Mouse (Mus musculus) kidney, embryonic 15.5 days (tissue): Measurements from ENCODE around the gene Vmn2r13. TPM values are rescaled to one million over a fixed set of nuclear protein-coding genes. Genes with fewer than 3 reads are reported as not detected.
"Not testable (repeated sequence)": the region's sequence is repeated elsewhere in the genome, so short reads cannot be mapped to it uniquely, and the experiment has no call there.

Experiments used
- ATAC-seq: fragments of 200-750 bp; cut with Nextera tagmentation; replicated peaks from 2 replicates; pipeline ENCODE4 v1.8.0; 2017; ENCODE audit warnings: moderate TSS enrichment; ENCODE audit not compliant: low FRiP score
- H3K27ac ChIP-seq: fragments of 300-500 bp; sonication (generic); 2 replicates; pipeline ENCODE4 v1.5.1; 2015; ENCODE audit warnings: mild to moderate bottlenecking, inconsistent platforms
- H3K27me3 ChIP-seq: fragments of 300-500 bp; sonication (generic); 2 replicates; pipeline ENCODE4 v1.6.1; 2015; ENCODE audit warnings: inconsistent platforms
- H3K36me3 ChIP-seq: fragments of 300-500 bp; sonication (generic); 2 replicates; pipeline ENCODE4 v1.6.1; 2015; ENCODE audit warnings: inconsistent platforms
- H3K4me1 ChIP-seq: fragments of 300-500 bp; sonication (generic); 2 replicates; pipeline ENCODE4 v1.6.1; 2015; ENCODE audit warnings: inconsistent platforms
- H3K4me2 ChIP-seq: fragments of 300-500 bp; sonication (generic); 2 replicates; pipeline ENCODE4 v1.6.1; 2015; ENCODE audit warnings: moderate library complexity, mild to moderate bottlenecking, inconsistent platforms
- H3K4me3 ChIP-seq: fragments of 300-500 bp; sonication (generic); replicated peaks from 2 replicates; pipeline ENCODE4 v1.5.1; 2015; ENCODE audit warnings: mild to moderate bottlenecking, inconsistent platforms
- H3K9ac ChIP-seq: fragments of 300-500 bp; sonication (generic); 2 replicates; pipeline ENCODE4 v1.6.1; 2015; ENCODE audit warnings: mild to moderate bottlenecking, inconsistent platforms
- H3K9me3 ChIP-seq: fragments of 300-500 bp; sonication (generic); replicated peaks from 2 replicates; pipeline ENCODE4 v1.6.1; 2016; ENCODE audit warnings: inconsistent platforms
- WGBS: fragments of 180-500 bp; shearing (Covaris S2); methylation state at CpG from one replicate; pipeline ENCODE4 v1.1.7; 2015; ENCODE audit warnings: mixed read lengths; 5-methylcytosine and 5-hydroxymethylcytosine counted together
- polyA plus RNA-seq: library from polyadenylated mRNA; unstranded; fragments of >200 nt; fragmentation: Nextera tagmentation; extraction: Ambion mirVana; gene quantifications from 2 replicates; pipeline ENCODE4 v1.2.1, GENCODE M21; 2015

The Vmn2r13 gene
- polyA plus RNA-seq, result not detected in 2 replicates

DNA sequence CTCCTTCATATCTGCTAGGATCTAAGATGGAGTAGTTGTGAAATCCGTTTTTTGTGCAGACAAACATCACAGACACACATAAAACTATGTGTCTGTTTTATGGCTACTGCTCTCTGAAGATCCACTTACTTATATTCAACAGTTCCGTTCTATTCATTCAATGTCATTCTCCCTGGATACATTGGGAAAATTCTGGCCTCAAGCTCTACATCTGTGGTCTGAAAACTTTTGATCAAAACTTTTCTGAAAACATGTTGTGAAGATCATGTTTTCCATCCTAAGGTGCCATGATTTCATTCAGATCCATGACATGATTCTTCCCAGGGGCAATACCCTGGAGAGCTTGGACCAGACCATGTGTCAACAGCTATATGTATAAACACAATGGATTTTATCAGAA, at the start of gene Vmn2r13:
Vmn2r13 (minus strand) TSS at position 101 of the 400 bp plus-strand sequence.
- H3K4me2 ChIP-seq, H3K9ac ChIP-seq, H3K4me3 ChIP-seq, ATAC-seq, H3K27me3 ChIP-seq, H3K36me3 ChIP-seq, H3K9me3 ChIP-seq, H3K4me1 ChIP-seq, H3K27ac ChIP-seq: not testable (repeated sequence)
- 57% methylated on average over 2 of the region's 2 CpGs for WGBS

GRCm38 (mm10) chr5:109224608-109225007, 32.6 kb upstream of the Vmn2r13 start, which contains the start of gene Vmn2r14:
Gene Vmn2r14 (minus strand): TSS chr5:109224708.
- ATAC-seq, result no peak
- H3K4me3 ChIP-seq, result no peak within 1 kb of the TSS
- H3K9ac ChIP-seq, result no peak within 1 kb of the TSS
- 65% methylated on average over 3 of the region's 3 CpGs for WGBS
- no peaks in the 10 kb centered on the region for H3K36me3 ChIP-seq
- H3K4me1 ChIP-seq, result no peaks in the 10 kb centered on the region
- H3K27me3 ChIP-seq, result no peaks in the 10 kb centered on the region
- H3K4me2 ChIP-seq, result no peak within 1 kb of the TSS
- H3K9me3 ChIP-seq, result no peaks in the 10 kb centered on the region
- H3K27ac ChIP-seq, result no peak within 1 kb of the TSS

DNA sequence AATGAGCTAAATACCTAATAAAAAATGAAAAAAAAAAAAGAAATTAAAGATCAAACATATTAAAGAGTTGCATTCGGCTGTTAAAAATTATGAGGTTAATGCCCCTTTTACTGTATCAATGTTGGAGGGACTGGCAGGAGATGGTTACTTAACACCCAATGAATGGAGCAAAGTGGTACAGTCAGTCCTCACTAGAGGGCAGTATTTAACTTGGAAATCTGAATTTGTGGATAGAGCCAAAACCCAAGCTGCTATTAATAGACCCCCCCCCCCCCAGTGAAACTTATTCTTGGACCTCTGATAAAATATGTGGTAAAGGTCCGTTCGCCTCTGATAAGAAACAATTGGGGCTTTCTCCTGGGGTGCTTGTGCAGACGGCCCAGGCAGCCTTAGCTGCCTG, 25.1 kb downstream of the Vmn2r13 start:
- H3K27me3 ChIP-seq, H3K4me1 ChIP-seq, H3K36me3 ChIP-seq, H3K9me3 ChIP-seq, H3K27ac ChIP-seq, H3K4me3 ChIP-seq, H3K4me2 ChIP-seq, ATAC-seq, H3K9ac ChIP-seq: not testable (repeated sequence)
- 73% methylated on average over 4 of the region's 4 CpGs for WGBS

GRCm38 (mm10) chr5:109160121-109160520, 31.9 kb downstream of the Vmn2r13 start:
- Histone ChIP-seq H3K4me2 (no peak overlapping the region), H3K4me1 (no peaks in the 10 kb centered on the region), H3K27ac (no peak overlapping the region), H3K36me3 (no peaks in the 10 kb centered on the region), H3K27me3 (no peaks in the 10 kb centered on the region), H3K4me3 (no peak overlapping the region), H3K9ac (no peak overlapping the region), H3K9me3 (no peaks in the 10 kb centered on the region)
- no peak for ATAC-seq
- 87% methylated on average over 5 of the region's 5 CpGs for WGBS

GRCm38 (mm10) chr5:109159576-109159975, 32.4 kb downstream of the Vmn2r13 start:
- H3K4me1 ChIP-seq, H3K27me3 ChIP-seq, H3K9me3 ChIP-seq, H3K27ac ChIP-seq, H3K4me2 ChIP-seq, H3K9ac ChIP-seq, H3K4me3 ChIP-seq, H3K36me3 ChIP-seq, ATAC-seq: not testable (repeated sequence)
- 76% methylated on average over 1 of the region's 1 CpGs for WGBS

DNA sequence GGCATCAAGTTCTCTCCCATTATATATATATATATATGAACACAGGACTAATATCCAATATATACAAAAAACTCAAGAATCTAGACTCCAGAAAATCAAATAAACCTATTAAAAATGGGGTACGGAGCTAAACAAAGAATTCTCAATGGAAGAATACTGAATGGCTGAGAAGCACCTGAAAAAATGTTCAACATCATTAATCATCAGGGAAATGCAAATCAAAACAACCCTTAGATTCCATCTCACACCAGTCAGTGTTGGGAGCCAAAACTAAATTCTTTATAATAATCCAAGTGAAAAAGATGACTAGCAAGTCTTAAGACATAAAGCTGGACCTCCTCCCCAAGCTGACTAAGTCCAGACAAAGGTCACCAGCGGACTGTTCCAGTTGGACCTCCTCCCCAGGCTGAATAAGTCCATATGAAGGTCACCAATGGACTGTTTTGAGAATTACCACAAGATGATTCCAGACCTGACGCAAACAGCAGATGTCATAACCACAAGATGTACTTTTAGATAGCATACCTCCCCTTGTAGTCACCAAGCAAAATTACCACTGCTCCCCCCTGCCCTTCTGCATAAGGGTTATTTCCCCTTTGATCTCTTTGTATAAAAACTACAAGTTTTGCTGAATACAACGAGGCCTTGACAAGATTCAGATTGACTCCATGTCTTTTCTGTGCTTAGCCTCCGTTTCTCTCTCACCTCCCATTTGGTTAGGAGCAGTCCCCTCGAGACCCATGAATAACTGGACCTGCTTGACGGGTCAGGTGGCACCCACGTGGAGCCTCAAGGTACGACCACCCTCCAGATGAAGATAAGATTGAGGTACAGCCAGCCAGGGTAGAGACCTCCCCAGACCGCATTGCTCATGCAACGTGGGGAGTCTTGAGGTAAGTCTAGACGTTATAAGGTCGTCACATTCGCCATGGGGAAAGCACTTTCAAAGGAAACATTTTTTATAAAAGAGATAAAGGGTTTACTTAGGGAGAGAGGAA, 33.2 kb downstream of the Vmn2r13 start:
- not testable (repeated sequence) for H3K9me3 ChIP-seq, H3K36me3 ChIP-seq, H3K4me2 ChIP-seq, H3K4me3 ChIP-seq, H3K9ac ChIP-seq, H3K27ac ChIP-seq, ATAC-seq, H3K4me1 ChIP-seq, H3K27me3 ChIP-seq
- 79% methylated on average over 14 of the region's 14 CpGs for WGBS

DNA sequence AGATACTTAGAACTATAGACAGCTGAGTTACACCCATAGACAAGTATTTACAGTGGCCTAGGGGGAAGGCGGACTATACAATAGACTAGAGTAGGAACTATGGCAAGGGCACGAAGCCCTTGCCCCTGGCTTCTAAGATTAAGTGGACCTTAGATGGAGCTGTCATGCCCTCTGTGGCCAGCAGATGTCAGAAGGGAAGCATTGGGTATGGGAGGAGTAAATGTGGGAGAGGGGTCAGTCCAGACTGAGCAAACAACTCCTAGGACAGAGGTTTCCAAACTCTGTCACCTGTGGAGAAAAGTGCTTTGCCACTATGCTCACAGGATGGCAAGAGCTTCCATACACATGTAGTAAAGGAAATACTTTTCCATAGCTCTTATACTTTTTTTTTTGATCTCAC, 52.5 kb downstream of the Vmn2r13 start:
- Histone ChIP-seq H3K4me3 (no peak overlapping the region), H3K4me1 (no peaks in the 10 kb centered on the region), H3K9ac (no peak overlapping the region), H3K9me3 (peaks cover 3% of the 10 kb centered on the region; the same call in 1 of the 2 replicates), H3K4me2 (no peak overlapping the region), H3K27me3 (no peaks in the 10 kb centered on the region), H3K36me3 (no peaks in the 10 kb centered on the region), H3K27ac (no peak overlapping the region)
- WGBS, result 82% methylated on average over 2 of the region's 2 CpGs
- ATAC-seq, result no peak

DNA sequence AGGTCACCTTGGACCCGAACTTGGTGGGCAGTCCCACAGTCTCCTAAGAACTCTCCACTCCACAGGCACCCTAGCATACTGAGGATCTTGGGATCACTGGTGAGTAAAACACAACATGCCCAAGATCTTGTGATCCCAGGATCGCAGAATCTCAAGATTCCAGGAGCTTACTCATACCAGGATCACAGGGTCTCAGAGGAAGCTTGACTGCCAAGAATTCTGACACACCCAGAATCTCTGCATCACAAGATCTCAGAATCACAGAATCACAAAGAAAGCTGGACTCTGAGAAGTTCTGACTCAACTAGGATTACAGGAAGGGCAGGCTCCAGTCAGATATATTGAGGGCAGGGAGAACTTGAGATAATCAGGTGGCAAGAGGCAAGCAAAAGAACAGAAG, 55.3 kb downstream of the Vmn2r13 start:
- no peak overlapping the region for H3K27ac ChIP-seq
- no peaks in the 10 kb centered on the region for H3K9me3 ChIP-seq
- H3K4me1 ChIP-seq, result no peaks in the 10 kb centered on the region
- WGBS, result 79% methylated on average over 2 of the region's 2 CpGs
- no peak overlapping the region for H3K9ac ChIP-seq
- H3K27me3 ChIP-seq, result no peaks in the 10 kb centered on the region
- no peak overlapping the region for H3K4me2 ChIP-seq
- H3K4me3 ChIP-seq, result no peak overlapping the region
- H3K36me3 ChIP-seq, result no peaks in the 10 kb centered on the region
- no peak for ATAC-seq

Other genes starting within 250 kb of the Vmn2r13 start
- not detected in 2 replicates for gene Vmn2r10, start 185.7 kb downstream of the Vmn2r13 start, polyA plus RNA-seq
- gene Vmn2r11, start 132.6 kb downstream of the Vmn2r13 start, polyA plus RNA-seq, result not detected in 2 replicates
- gene Vmn2r12, start 94.2 kb downstream of the Vmn2r13 start, polyA plus RNA-seq, result not detected in 2 replicates
- not detected in 2 replicates for gene Vmn2r14, start 32.5 kb upstream of the Vmn2r13 start, polyA plus RNA-seq
- gene Vmn2r15, start 105.4 kb upstream of the Vmn2r13 start, polyA plus RNA-seq, result not detected in 2 replicates
- gene Vmn2r16, start 138.0 kb upstream of the Vmn2r13 start, polyA plus RNA-seq, result not detected in 2 replicates
- not detected in 2 replicates for gene Vmn2r17, start 227.5 kb upstream of the Vmn2r13 start, polyA plus RNA-seq